Mouse (Mus musculus): ENCODE measurements at regions not wholly inside any gene's neighbourhood (a gene's known extent, or its start where the extent isn't known, plus 50 kb on each side); places are given as distances from the start of the nearest gene placed in this dataset.

DNA sequence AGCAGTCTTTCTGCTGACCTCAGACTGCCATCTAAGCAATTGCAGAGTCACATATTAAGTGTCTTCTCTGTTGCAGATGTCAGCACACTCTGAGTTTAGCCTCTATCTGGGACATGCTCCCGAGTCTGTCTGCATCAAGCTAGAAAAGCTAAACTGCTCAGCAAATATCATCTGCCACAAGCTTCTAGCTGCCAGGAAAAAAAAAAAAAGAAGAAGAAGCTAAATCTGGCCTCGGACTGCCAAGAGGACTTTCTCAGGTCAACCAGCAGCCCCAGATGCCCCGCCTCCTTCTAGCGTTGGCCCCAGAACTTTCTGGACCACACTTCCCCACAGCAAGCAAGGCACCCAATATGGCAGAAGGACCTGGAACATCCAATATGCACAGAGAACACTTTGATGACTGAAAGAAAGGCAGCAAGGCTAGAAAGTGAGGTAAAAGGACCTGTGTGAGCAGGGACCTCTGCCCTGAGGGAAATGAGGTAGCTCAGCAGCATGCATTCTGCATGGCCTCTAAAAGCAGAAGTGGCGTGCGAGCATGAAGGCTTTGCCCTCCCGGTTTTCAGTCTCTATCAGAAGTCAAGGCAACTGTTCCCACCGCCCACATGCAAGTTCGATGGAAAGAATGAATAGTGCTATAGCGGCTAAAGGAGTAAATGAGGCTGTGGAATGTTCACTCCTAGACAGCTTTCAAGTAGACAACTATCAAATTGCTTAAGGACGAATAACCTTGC is 305.8 kb upstream of the Clint1 start:
- DNase-seq: no peak

GRCm38 (mm10) chr11:45546861-45547260 is 305.0 kb upstream of the Clint1 start:
- DNase-seq: no peak

DNA sequence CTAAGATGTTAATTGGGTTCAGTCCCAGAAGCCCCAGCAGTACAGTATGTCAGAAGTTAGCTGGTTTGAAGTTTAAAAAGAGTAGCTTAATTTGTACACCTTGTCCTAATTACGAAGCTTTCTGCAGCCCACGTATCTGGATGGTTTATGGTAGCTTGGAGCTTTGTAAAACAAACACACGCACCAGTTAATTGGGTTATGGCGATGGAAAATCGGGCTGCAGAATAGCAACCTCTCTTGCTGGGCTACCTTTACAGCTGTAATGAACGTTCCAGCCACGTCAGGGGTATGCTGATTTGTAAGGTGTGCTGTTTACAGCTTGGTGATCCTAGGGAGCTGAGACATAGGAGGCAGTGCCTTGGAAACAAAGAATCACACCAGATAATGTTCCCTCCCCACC is 301.5 kb upstream of the Clint1 start:
- no peak for DNase-seq

DNA sequence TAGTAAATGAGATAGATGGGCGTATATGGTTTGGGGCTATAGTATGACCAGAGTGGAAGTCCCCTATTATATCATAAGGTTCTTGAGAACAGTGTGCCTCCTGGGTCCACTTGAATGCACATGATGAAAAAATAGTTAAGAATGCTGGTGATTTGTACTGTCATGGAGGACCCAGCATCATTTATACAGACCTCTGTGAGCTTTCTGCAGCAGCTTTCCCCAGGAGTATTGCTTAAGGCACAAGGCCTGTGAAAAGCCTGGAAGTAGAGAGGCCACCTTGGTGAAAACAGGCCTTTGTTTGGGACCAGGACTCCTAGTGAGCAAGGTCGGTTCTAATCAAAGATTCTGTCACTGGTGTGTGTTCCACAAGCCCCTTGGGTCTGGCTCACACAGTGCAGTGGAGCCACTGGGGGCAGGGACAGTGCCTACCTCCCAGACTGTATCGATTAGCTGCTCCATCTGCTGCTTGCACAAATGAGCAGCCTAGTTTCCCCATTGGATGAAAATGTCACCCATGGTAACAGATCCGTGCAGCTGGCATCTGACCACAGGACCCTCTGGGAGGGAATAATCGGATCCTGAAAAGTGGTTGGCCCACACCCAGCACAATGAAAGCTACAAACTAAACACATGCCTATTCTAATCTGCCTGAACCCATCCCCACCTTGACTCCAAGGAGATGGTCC is 274.2 kb upstream of the Clint1 start:
- peak; percentile 57 for DNase-seq

- peak; percentile 43 for DNase-seq
Measured at GRCm38 (mm10) chr11:45592335-45592734, 259.5 kb upstream of the Clint1 start.

DNA sequence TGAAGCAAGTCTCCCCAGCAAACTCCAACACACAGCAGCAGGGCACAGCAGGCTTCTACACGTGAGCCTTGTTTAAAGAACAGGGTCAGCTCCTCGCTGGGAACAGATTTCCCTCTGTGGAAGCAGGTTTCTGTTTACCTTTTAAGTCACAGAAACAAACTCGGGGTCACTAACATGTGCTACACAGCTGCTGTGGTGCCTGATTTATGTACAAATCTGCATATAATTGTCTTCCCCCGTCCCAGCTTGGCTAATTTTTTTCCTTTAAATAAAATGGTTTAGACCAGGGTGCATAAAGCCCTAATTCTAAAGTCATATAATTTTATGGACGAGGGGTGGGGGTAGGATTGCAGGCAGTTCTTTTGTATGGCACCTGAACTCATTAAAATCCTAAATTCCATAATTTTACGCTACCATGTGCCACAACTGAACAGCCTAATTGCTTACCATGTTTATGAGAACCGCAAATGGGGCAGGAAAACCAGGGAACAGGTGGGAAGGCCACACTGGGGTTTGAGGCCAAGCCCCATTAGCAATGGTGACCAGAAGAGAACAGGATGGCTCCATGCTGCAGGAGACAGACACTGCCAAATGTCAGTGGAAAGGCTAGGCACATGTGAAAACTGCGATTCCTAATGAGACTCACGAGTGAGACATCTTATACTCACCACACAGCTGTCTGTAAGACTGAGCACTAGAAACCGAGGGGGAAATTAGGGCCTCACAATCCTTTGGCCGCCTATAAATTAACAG is 258.8 kb upstream of the Clint1 start:
- peak; percentile 2 for DNase-seq

DNA sequence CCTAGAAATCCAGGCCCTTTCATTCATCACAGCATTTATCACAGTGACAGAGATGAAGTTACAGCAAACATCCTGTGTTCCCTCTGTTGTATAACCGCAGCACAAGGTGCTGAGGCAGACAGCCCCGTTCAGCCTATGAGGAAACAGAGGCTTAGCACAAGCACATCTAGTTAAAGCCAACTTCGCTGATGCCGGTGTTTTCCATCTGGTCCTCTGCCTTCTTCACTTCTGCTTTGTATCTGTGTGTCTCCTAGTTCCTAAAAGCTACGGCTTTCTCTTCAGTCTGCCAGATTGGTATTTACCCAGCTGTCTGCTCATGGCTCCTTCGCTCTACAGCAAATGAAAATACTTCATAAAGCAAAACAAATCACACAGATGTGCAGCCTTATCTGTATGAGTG is 256.5 kb upstream of the Clint1 start:
- DNase-seq: no peak

DNA sequence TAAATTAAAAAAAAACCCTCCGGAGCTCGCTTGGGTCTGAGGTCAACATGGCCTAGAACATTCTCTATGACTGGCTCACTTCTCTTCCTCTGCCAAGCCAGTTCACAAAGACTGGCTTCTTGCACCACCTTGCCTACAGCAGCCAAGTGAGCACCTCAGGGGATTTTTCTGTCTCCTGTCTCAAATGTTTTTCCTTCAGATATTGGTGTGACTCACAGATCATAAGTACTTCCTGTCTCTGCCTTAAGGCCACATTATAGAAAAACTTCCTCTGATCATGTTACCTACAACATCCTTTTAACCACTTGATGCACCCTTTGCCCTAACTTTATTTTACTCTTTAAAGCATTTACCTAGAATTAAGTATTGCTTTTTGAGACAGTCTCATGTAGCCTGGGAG is 230.0 kb upstream of the Clint1 start:
- DNase-seq: no peak

- no peak for DNase-seq
Measured at GRCm38 (mm10) chr11:45622701-45623100, 229.2 kb upstream of the Clint1 start.

DNA sequence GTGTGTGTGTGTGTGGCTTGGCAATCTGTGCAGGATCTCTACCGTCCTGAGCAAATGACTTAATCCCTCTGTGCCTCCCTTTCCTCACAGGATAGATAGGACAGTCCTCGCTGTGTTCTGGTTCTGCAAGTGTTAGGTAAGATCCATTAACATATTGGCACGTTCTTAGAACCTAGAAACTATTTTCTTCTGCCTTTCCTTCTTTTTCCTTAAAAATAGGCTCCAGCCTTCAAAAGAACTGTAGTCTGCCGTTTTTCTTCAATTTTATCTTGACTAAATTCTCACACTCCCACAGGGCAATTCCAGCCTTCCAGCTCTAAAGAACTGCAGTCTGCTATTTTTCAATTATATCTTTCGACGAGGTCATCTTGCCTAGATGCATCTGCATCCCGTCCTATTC is 227.6 kb upstream of the Clint1 start:
- no peak for DNase-seq

DNA sequence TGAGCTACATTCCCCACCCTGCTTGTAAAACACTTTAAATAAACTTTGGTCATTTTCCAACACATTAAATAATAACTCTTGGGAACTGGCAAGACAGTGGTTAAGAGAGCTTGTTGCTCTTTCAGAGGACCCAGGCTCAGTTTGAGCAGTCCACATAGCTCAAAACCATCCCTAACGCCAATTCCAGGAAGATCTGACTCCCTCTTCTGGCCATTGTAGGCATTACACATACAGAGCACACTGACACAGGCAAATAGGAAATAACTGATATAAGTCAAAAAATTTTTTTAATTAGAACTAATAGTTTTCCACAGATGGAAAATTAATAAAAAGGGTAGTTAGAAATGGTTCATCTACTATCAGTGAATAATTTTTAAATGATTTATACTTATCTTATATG is 222.6 kb upstream of the Clint1 start:
- DNase-seq: no peak

DNA sequence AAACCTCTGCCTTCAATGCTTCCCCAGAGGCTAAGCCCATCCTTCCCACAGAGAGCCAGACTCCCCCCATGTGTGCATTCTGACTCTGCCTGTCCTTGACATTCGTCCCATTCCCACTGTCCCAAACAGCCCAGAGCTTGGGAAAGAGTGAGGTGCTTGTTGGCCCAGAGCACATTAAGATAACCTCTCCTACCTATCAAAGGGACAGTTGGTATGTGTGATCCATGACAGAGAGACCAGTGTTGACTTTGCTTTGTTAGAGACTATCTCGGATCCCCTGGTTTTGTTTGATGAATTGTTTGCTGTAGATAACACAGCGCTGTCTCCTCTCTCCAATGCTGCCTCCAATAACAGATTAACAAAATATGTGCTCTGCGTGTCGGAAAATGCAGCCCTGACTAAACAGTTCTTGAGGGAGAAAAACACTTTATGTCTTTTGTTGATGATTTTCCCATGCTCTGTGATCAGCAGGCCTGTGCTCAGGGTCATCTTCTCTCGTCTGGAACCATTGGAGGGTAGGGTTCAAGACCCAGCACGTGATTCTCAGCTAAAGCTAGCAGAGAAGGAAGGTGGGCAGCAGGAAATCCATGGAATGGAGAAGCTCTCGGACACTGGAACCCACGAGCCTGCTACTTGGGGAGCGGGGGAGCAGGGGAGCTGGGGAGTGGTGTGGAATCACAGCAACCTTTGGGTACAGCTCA is 217.2 kb upstream of the Clint1 start:
- DNase-seq: no peak

GRCm38 (mm10) chr11:45635896-45636295 is 216.0 kb upstream of the Clint1 start:
- DNase-seq: no peak

GRCm38 (mm10) chr11:45639236-45639635 is 212.6 kb upstream of the Clint1 start:
- no peak for DNase-seq

DNA sequence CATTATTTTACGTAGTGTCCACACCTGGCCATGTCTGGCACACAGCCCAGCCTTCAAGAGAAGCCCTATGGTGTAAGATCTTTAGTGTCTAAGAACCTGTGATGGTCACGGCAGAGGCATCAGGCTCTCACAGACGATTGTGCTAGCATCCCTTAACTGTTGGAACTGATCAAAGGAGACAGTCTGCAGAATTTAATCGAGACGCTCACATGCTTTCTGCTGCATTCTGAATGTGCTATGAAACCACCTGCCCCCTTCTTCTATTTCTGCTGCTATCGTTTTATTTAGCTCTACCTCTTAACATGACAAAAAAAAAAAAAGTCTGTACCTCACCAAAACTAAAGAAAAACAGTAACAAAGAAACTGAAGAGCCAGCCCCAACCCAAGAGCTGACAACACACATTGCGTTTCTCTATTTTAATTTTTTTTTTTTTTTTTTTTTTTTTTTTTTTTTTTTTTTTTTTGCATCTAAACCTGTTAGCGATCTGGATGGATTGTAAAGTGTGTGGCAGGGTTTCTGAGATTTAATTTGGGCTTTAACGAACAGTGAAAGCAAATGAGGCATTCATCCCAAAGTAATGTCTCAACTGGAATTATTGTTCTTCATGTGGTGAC is 209.6 kb upstream of the Clint1 start:
- no peak for DNase-seq

GRCm38 (mm10) chr11:45643629-45644325 is 208.1 kb upstream of the Clint1 start:
- DNase-seq: no peak

DNA sequence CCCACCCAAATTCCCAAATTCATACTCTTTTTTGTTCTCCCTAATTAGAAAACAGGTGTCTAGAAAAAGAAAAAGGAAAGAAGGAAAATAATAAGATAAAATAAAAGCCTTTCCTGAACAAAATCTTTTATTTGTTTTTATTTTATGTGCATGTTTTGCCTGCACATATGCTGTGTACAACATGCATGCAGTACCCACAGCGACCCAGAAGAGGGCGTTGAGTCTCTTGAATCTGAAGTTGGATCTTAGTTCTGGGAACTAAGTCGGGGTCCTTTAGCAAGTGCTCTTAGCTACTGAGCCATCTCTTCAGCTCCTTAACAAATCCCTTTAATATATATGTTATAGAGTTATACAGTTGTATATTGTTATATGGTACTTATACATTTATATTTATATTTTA is 206.0 kb upstream of the Clint1 start:
- no peak for DNase-seq

DNA sequence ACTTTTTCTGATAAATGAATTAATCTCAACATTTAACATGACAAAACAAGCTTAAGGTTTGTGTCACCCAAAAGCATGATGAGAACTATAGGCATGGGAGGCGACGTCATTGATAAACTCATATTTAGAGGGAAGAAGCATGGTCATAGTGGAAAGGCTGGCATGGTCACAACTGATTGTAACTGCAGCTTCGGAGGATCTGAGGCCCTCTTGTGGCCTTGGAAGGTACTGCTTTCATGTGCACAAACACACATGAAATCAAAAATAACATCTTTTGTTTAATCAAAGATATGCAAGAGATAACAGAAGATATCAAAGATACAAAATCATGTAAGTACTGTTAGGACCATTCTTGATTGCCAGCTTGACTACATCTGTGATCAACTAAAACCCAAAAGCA is 204.0 kb upstream of the Clint1 start:
- DNase-seq: peak; percentile 18

DNA sequence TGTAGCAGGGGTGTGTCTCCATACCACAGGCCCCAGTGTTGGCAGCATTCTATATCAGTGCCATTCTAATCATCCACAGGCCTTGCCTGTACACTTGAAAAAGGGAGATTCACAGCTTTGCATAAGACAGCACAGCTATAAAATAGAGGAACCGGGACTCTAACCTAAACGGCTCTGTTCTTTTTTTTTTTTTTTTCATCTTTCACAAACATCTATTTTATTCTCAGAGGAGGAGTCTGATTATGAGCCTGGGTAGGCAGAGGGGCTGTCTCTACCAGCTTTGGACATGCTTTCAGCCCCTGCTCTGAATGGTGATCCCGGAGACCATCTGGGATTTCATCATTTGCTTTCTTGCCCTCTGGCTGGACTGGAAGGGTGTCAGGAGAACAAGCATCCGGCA is 195.6 kb upstream of the Clint1 start:
- no peak for DNase-seq

DNA sequence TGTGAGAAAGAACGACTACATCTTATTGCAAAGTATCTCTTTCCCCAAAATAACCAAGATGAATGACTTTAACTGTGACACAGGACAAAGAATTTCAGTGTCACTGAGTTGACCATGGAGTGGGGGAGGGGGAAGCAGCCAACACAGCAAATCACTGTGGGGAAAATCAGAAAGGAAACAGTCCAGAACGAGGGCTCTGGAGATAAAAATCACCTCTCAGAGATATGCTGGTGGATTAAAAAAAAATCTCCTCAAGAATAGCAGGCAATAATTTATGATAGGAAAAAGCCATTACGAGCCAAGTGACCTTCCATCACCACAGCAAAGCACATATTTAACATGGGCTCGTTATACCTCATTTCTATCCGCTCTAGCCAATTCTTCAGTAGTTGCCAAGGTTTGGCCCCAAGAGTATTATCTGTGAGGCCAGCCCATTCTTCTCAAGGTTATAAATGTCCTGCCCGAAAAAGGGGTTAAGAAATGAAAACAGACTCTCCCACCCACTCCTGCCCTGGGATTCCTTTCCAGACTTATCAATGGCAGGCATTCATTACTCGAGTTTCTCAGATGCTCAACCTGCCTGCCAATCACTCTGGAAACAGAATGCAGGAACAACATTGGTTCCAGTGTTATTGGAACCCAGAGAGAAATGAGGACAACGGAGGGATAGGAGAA is 181.6 kb upstream of the Clint1 start:
- no peak for DNase-seq

GRCm38 (mm10) chr11:45678666-45679292 is 173.1 kb upstream of the Clint1 start:
- DNase-seq: peak; percentile 85

Data from retina, postnatal 1 day (tissue).